ENCODE assay signal across 16 mouse cellular contexts in the genomic region with DNA sequence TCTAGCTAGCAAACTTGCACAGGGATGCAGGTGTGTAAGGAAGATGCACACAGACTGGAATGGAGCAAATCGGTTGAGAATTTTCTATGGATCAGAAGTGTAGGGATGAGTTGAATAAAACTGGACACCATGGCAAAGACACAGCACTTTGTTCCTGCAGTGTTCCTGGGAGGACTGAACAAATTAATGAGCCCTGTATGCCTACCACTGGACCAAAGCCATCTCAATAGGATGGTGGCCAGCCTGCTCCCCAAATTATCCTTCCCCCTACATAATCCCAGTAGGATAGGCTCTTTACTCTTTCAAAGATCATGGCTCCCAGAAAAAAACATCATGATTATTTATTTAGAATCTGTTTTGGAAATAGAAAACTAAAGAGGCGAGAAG.
DNase-seq lines count a peak whose midpoint lies in the region; ATAC-seq and TF ChIP-seq lines count a peak whose summit lies in the region.
"Had no signal": no experiment of that assay in that cellular context is flagged by ENCODE, and none has a peak within 500 bp of the region (broad histone marks: within the 10 kb centered on the region; RNA-seq: fewer than 3 reads in every experiment).

No protein-coding gene starts in this region.

- H3K4me1 ChIP-seq in heart, embryonic 11.5 days (ENCODE audit: control insufficient read depth, insufficient read depth, low read length): no peaks in the 10 kb centered on the region
- peaks cover 7% of the 10 kb centered on the region; the same call in 1 of the 2 replicates for H3K4me1 ChIP-seq in cortical plate, adult 2 months (ENCODE audit: control insufficient read depth, insufficient read depth, low read length)
- no peaks in the 10 kb centered on the region for H3K4me1 ChIP-seq in hindbrain, postnatal 0 days (ENCODE audit: insufficient read depth, low read length)
- H3K4me1 ChIP-seq in embryonic facial prominence, embryonic 10.5 days: peaks cover 7% of the 10 kb centered on the region; the same call in 1 of the 2 replicates
- H3K4me1 ChIP-seq: embryonic facial prominence, embryonic 13.5 days; heart, embryonic 13.5 days; lung, embryonic 15.5 days; megakaryocyte, embryonic 14.5 days had no signal

- no peak for TF ChIP-seq POLR2A in brain, embryonic 14.5 days (IDR thresholded peaks at IDR 0.05; ENCODE audit: borderline replicate concordance, extremely low read depth, insufficient read depth, insufficient read length, poor library complexity, severe bottlenecking)
- TF ChIP-seq POLR2A in cortical plate, adult 2 months (IDR thresholded peaks at IDR 0.05; ENCODE audit: extremely low read depth, insufficient read depth, low read length): no peak

- no peak overlapping the region for H3K9ac ChIP-seq in heart, embryonic 11.5 days (ENCODE audit: low read depth, low read length)
- H3K9ac ChIP-seq in hindbrain, postnatal 0 days (replicated peaks; ENCODE audit: low read length): no peak overlapping the region
- H3K9ac ChIP-seq: embryonic facial prominence, embryonic 13.5 days; heart, embryonic 13.5 days; lung, embryonic 15.5 days; neural tube, embryonic 12.5 days had no signal

- H3K36me3 ChIP-seq in heart, embryonic 11.5 days (ENCODE audit: control insufficient read depth, insufficient read depth, low read length): no peaks in the 10 kb centered on the region
- H3K36me3 ChIP-seq in hindbrain, postnatal 0 days (ENCODE audit: insufficient read depth, low read length): no peaks in the 10 kb centered on the region
- H3K36me3 ChIP-seq in embryonic facial prominence, embryonic 10.5 days (replicated peaks): no peaks in the 10 kb centered on the region
- H3K36me3 ChIP-seq: embryonic facial prominence, embryonic 13.5 days; heart, embryonic 13.5 days; lung, embryonic 15.5 days; neural tube, embryonic 12.5 days had no signal

- peak; percentile 10 for DNase-seq in heart, adult 11 months
- DNase-seq in brain, embryonic 14.5 days (ENCODE audit: low read depth): peak; percentile 68
- DNase-seq in hindbrain, postnatal 0 days (ENCODE audit: low spot score): no peak
- DNase-seq in embryo, embryonic 10 days (ENCODE audit: low spot score): no peak
- DNase-seq in embryonic facial prominence, embryonic 10.5 days (ENCODE audit: low spot score): no peak
- DNase-seq: adrenal gland, adult 8-10 months; gastrocnemius, postnatal 14 days; kidney, adult 8-10 months had no signal

- H3K27ac ChIP-seq in heart, embryonic 11.5 days (ENCODE audit: low read depth, low read length): no peak overlapping the region
- peak overlapping the region; percentile 65; the same call in 1 of the 2 replicates for H3K27ac ChIP-seq in cortical plate, adult 2 months (ENCODE audit: insufficient read depth, low read length)
- H3K27ac ChIP-seq in hindbrain, postnatal 0 days: peak overlapping the region; percentile 80
- no peak overlapping the region; the same call in 1 of the 2 replicates for H3K27ac ChIP-seq in embryonic facial prominence, embryonic 10.5 days (replicated peaks)
- H3K27ac ChIP-seq: embryonic facial prominence, embryonic 13.5 days; heart, embryonic 13.5 days; lung, embryonic 15.5 days; neural tube, embryonic 12.5 days had no signal

- no peaks in the 10 kb centered on the region for H3K27me3 ChIP-seq in heart, embryonic 11.5 days (ENCODE audit: control insufficient read depth, insufficient read depth, low read length)
- no peaks in the 10 kb centered on the region for H3K27me3 ChIP-seq in hindbrain, postnatal 0 days (ENCODE audit: insufficient read depth, low read length)
- H3K27me3 ChIP-seq in embryonic facial prominence, embryonic 10.5 days (replicated peaks; ENCODE audit: low read depth, poor library complexity, severe bottlenecking): no peaks in the 10 kb centered on the region
- H3K27me3 ChIP-seq: embryonic facial prominence, embryonic 13.5 days; heart, embryonic 13.5 days; lung, embryonic 15.5 days; neural tube, embryonic 12.5 days had no signal

- TF ChIP-seq CTCF in brain, embryonic 14.5 days (IDR thresholded peaks at IDR 0.05; ENCODE audit: borderline replicate concordance, extremely low read depth, insufficient read depth, insufficient read length): no peak
- TF ChIP-seq CTCF in cortical plate, adult 2 months (IDR thresholded peaks at IDR 0.05; ENCODE audit: extremely low read depth, insufficient read depth, low read length): no peak
- no peak for TF ChIP-seq CTCF in hindbrain, postnatal 0 days (IDR thresholded peaks at IDR 0.05; ENCODE audit: low read depth)

- H3K4me2 ChIP-seq in heart, embryonic 11.5 days: no peak overlapping the region
- H3K4me2 ChIP-seq in hindbrain, postnatal 0 days (ENCODE audit: low read depth, low read length): no peak overlapping the region
- H3K4me2 ChIP-seq: embryonic facial prominence, embryonic 13.5 days; heart, embryonic 13.5 days; lung, embryonic 15.5 days; neural tube, embryonic 12.5 days had no signal

- ATAC-seq in heart, embryonic 11.5 days (replicated peaks; ENCODE audit: insufficient number of reproducible peaks, low FRiP score, low TSS enrichment): no peak
- ATAC-seq in hindbrain, postnatal 0 days: no peak
- no peak for ATAC-seq in granulocyte monocyte progenitor cell, adult 5-6 weeks (replicated peaks; ENCODE audit: poor library complexity, severe bottlenecking)

- 81% methylated on average over 2 of the region's 2 CpGs for WGBS in heart, embryonic 11.5 days (ENCODE audit: insufficient replicate concordance)
- WGBS in hindbrain, postnatal 0 days: 64% methylated on average over 2 of the region's 2 CpGs
- 80% methylated on average over 2 of the region's 2 CpGs for WGBS in embryonic facial prominence, embryonic 10.5 days

- no peak overlapping the region for H3K4me3 ChIP-seq in heart, embryonic 11.5 days (ENCODE audit: low read depth, low read length)
- H3K4me3 ChIP-seq in cortical plate, adult 2 months (ENCODE audit: insufficient read depth, low read length): no peak overlapping the region
- no peak overlapping the region for H3K4me3 ChIP-seq in hindbrain, postnatal 0 days (ENCODE audit: low read length)
- no peak overlapping the region for H3K4me3 ChIP-seq in embryonic facial prominence, embryonic 10.5 days
- H3K4me3 ChIP-seq: embryonic facial prominence, embryonic 13.5 days; heart, embryonic 13.5 days; lung, embryonic 15.5 days; megakaryocyte, embryonic 14.5 days; neural tube, embryonic 12.5 days had no signal

- no peaks in the 10 kb centered on the region for H3K9me3 ChIP-seq in heart, embryonic 11.5 days (replicated peaks; ENCODE audit: control insufficient read depth, low read length)
- H3K9me3 ChIP-seq in hindbrain, postnatal 0 days (ENCODE audit: low read length): no peaks in the 10 kb centered on the region
- H3K9me3 ChIP-seq in embryonic facial prominence, embryonic 10.5 days: no peaks in the 10 kb centered on the region
- H3K9me3 ChIP-seq: embryonic facial prominence, embryonic 13.5 days; heart, embryonic 13.5 days; lung, embryonic 15.5 days; megakaryocyte, embryonic 14.5 days; neural tube, embryonic 12.5 days had no signal

Comparison
In these comparisons a context has a peak if more than half of its experiments do, and no peak if none do; other contexts are left out.
1. DNase-seq: peak in heart, adult 11 months (single experiment) and brain, embryonic 14.5 days (single experiment); none in hindbrain, postnatal 0 days (single experiment), embryo, embryonic 10 days (single experiment) and embryonic facial prominence, embryonic 10.5 days (single experiment).
2. H3K27ac ChIP-seq: peak in cortical plate, adult 2 months (single experiment) and hindbrain, postnatal 0 days (single experiment); none in heart, embryonic 11.5 days (single experiment) and embryonic facial prominence, embryonic 10.5 days (single experiment).